Mouse (Mus musculus) stomach, postnatal 0 days (tissue): ENCODE measurements around the gene Atp6v1a.

Experiments used
- CTCF ChIP-seq: IDR thresholded peaks from 2 replicates; pipeline ENCODE4 v1.5.1; 2016; ENCODE audit warnings: antibody characterized with exemption, low read depth, mild to moderate bottlenecking, moderate library complexity
- EP300 ChIP-seq: optimal IDR thresholded peaks from 2 replicates; pipeline ENCODE3; 2016; ENCODE audit warnings: antibody characterized with exemption

- TF ChIP-seq CTCF (peak; percentile 73), EP300 (peak; percentile 17)
These were observed 782 bp upstream of the Atp6v1a start for GRCm38 (mm10) chr16:44140186-44140787.
